ENCODE assay signal across 24 mouse cellular contexts in genomic region chr9:78551761-78552160, GRCm38 (mm10).
"Had no signal": no experiment of that assay in that cellular context is flagged by ENCODE, and none has a peak within 500 bp of the region (broad histone marks: within the 10 kb centered on the region; RNA-seq: fewer than 3 reads in every experiment).

No protein-coding gene starts in this region.

- DNase-seq: forebrain, postnatal 0 days; gastrocnemius, postnatal 14 days; heart, adult 18-20 months; heart, postnatal 10 days; heart, postnatal 4 days; kidney, adult 18-20 months; kidney, adult 9 months; kidney, postnatal 14 days; kidney, postnatal 36 days; layer of hippocampus, adult 9-11 months; layer of hippocampus, postnatal 36 days; left cerebral cortex, postnatal 4 days had no signal

- H3K9me3 ChIP-seq: heart, embryonic 10.5 days; heart, embryonic 12.5 days; hindbrain, embryonic 10.5 days; hindbrain, embryonic 12.5 days; intestine, embryonic 15.5 days; kidney, embryonic 15.5 days; limb, embryonic 13.5 days had no signal

- H3K9ac ChIP-seq: forebrain, postnatal 0 days; heart, embryonic 12.5 days; hindbrain, embryonic 12.5 days; hindbrain, embryonic 14.5 days; intestine, embryonic 15.5 days; kidney, embryonic 15.5 days; limb, embryonic 13.5 days had no signal

- H3K27ac ChIP-seq: heart, embryonic 10.5 days; hindbrain, embryonic 10.5 days; hindbrain, embryonic 12.5 days; hindbrain, embryonic 14.5 days; intestine, embryonic 15.5 days; kidney, embryonic 15.5 days; kidney, postnatal 0 days; limb, embryonic 13.5 days had no signal

- H3K4me3 ChIP-seq: heart, embryonic 10.5 days; heart, embryonic 12.5 days; hindbrain, embryonic 10.5 days; hindbrain, embryonic 12.5 days; intestine, embryonic 15.5 days; kidney, embryonic 15.5 days; limb, embryonic 13.5 days had no signal

- H3K27me3 ChIP-seq: heart, embryonic 12.5 days; hindbrain, embryonic 12.5 days; intestine, embryonic 15.5 days; kidney, embryonic 15.5 days; limb, embryonic 13.5 days had no signal

- H3K4me1 ChIP-seq: heart, embryonic 10.5 days; heart, embryonic 12.5 days; hindbrain, embryonic 10.5 days; hindbrain, embryonic 12.5 days; intestine, embryonic 15.5 days; kidney, embryonic 15.5 days; limb, embryonic 13.5 days had no signal

- ATAC-seq: forebrain, postnatal 0 days; hindbrain, embryonic 16.5 days; inflammation-experienced regulatory T-cells, adult 6 months; intestine, embryonic 15.5 days; intestine, postnatal 0 days had no signal

- H3K36me3 ChIP-seq: intestine, embryonic 15.5 days had no signal

- H3K4me2 ChIP-seq: heart, embryonic 12.5 days; hindbrain, embryonic 12.5 days; hindbrain, embryonic 14.5 days; intestine, embryonic 15.5 days; kidney, embryonic 15.5 days; limb, embryonic 13.5 days had no signal
